Mouse (Mus musculus) heart, embryonic 16.5 days (tissue): ENCODE data around the gene Gm43738. TPM values are rescaled to one million over a fixed set of nuclear protein-coding genes. Genes with fewer than 3 reads are reported as not detected.

Experiments
- ATAC-seq: fragments of 200-750 bp; cut with Nextera tagmentation; replicated peaks from 2 replicates; pipeline ENCODE4 v1.8.0; 2017; ENCODE audit warnings: moderate number of reproducible peaks; ENCODE audit not compliant: insufficient read depth, low FRiP score; ENCODE audit errors: extremely low read depth
- H3K27ac ChIP-seq: fragments of 300-500 bp; sonication (generic); 2 replicates; pipeline ENCODE4 v1.5.1; 2014; ENCODE audit warnings: mild to moderate bottlenecking, low read length, control low read depth, moderate library complexity
- H3K27me3 ChIP-seq: fragments of 300-500 bp; sonication (generic); 2 replicates; pipeline ENCODE4 v1.6.1; 2014; ENCODE audit warnings: low read length, mixed read lengths; ENCODE audit not compliant: control insufficient read depth, insufficient read depth
- H3K36me3 ChIP-seq: fragments of 300-500 bp; sonication (generic); 2 replicates; pipeline ENCODE4 v1.6.1; 2014; ENCODE audit not compliant: control insufficient read depth, insufficient read depth
- H3K4me1 ChIP-seq: fragments of 300-500 bp; sonication (generic); 2 replicates; pipeline ENCODE4 v1.6.1; 2014; ENCODE audit warnings: low read length, mixed read lengths; ENCODE audit not compliant: control insufficient read depth, insufficient read depth
- H3K4me2 ChIP-seq: fragments of 300-500 bp; sonication (generic); 2 replicates; pipeline ENCODE4 v1.6.1; 2014; ENCODE audit warnings: low read depth, mild to moderate bottlenecking, control low read depth, low read length
- H3K4me3 ChIP-seq: fragments of 300-500 bp; sonication (generic); 2 replicates; pipeline ENCODE4 v1.5.1; 2014; ENCODE audit warnings: mild to moderate bottlenecking, control low read depth, low read length
- H3K9ac ChIP-seq: fragments of 300-500 bp; sonication (generic); 2 replicates; pipeline ENCODE4 v1.6.1; 2014; ENCODE audit warnings: low read length, control low read depth
- H3K9me3 ChIP-seq: fragments of 300-500 bp; sonication (generic); replicated peaks from 2 replicates; pipeline ENCODE4 v1.6.1; 2016; ENCODE audit warnings: low read length; ENCODE audit not compliant: control insufficient read depth
- WGBS: fragments of 180-500 bp; shearing (Covaris S2); extraction: QIAGEN DNeasy Blood & Tissue Kit; methylation state at CpG from one replicate; pipeline ENCODE4 v1.1.7; 2014; 5-methylcytosine and 5-hydroxymethylcytosine counted together
- polyA plus RNA-seq: library from polyadenylated mRNA; unstranded; fragments of >200 nt; fragmentation: Nextera tagmentation; extraction: Ambion mirVana; gene quantifications from 2 replicates; pipeline ENCODE4 v1.2.1, GENCODE M21; 2015

Gene Gm43738
- polyA plus RNA-seq, 1 experiment from 2014 or later = not detected

- H3K9me3 ChIP-seq = no peaks in the 10 kb centered on the region
- H3K4me2 ChIP-seq = no peak overlapping the region
- H3K4me1 ChIP-seq = no peaks in the 10 kb centered on the region
- no peak for ATAC-seq
- WGBS = 54% methylated on average over 1 of the region's 1 CpGs
- H3K36me3 ChIP-seq = no peaks in the 10 kb centered on the region
- H3K27ac ChIP-seq = no peak overlapping the region
- H3K9ac ChIP-seq = no peak overlapping the region
- no peaks in the 10 kb centered on the region for H3K27me3 ChIP-seq
- no peak overlapping the region for H3K4me3 ChIP-seq
Measured at GRCm38 (mm10) chr3:89108146-89108545, 7.2 kb upstream of the Gm43738 start.

GRCm38 (mm10) chr3:89107545-89107944 is 6.6 kb upstream of the Gm43738 start:
- ATAC-seq = no peak
- H3K9me3 ChIP-seq = no peaks in the 10 kb centered on the region
- H3K27me3 ChIP-seq = no peaks in the 10 kb centered on the region
- H3K36me3 ChIP-seq = no peaks in the 10 kb centered on the region
- H3K4me3 ChIP-seq = no peak overlapping the region
- no peak overlapping the region for H3K9ac ChIP-seq
- no peak overlapping the region for H3K27ac ChIP-seq
- no peaks in the 10 kb centered on the region for H3K4me1 ChIP-seq
- no peak overlapping the region for H3K4me2 ChIP-seq
- 59% methylated on average over 3 of the region's 3 CpGs for whole genome bisulfite sequencing

- Histone ChIP-seq H3K9me3 (no peaks in the 10 kb centered on the region), H3K36me3 (no peaks in the 10 kb centered on the region), H3K4me2 (no peak overlapping the region), H3K4me3 (no peak overlapping the region), H3K4me1 (peaks cover 4% of the 10 kb centered on the region; the same call in 1 of the 2 replicates), H3K27me3 (no peaks in the 10 kb centered on the region), H3K27ac (no peak overlapping the region), H3K9ac (no peak overlapping the region)
- ATAC-seq = no peak
Measured at GRCm38 (mm10) chr3:89106881-89107280, 6.0 kb upstream of the Gm43738 start.

GRCm38 (mm10) chr3:89103291-89103595 is 2.3 kb upstream of the Gm43738 start:
- no peaks in the 10 kb centered on the region for H3K27me3 ChIP-seq
- WGBS = 57% methylated on average over 4 of the region's 4 CpGs

GRCm38 (mm10) chr3:89102495-89103290 is 1.8 kb upstream of the Gm43738 start:
- H3K4me1 ChIP-seq = peaks cover 13% of the 10 kb centered on the region
- no peaks in the 10 kb centered on the region for H3K9me3 ChIP-seq
- no peak overlapping the region for H3K9ac ChIP-seq
- no peaks in the 10 kb centered on the region for H3K27me3 ChIP-seq
- peak overlapping the region; percentile 52; the same call in 1 of the 2 replicates for H3K27ac ChIP-seq
- 56% methylated on average over 12 of the region's 12 CpGs for WGBS
- H3K4me2 ChIP-seq = peak overlapping the region; percentile 61
- H3K36me3 ChIP-seq = no peaks in the 10 kb centered on the region; the same call in 1 of the 2 replicates
- H3K4me3 ChIP-seq = peak overlapping the region; percentile 66
- ATAC-seq = no peak

More at GRCm38 (mm10) chr3:89103291-89103595, 2.3 kb upstream of the Gm43738 start:
- Histone ChIP-seq H3K4me1 (peaks cover 13% of the 10 kb centered on the region), H3K9ac (no peak overlapping the region), H3K9me3 (no peaks in the 10 kb centered on the region), H3K4me3 (no peak overlapping the region), H3K4me2 (no peak overlapping the region), H3K36me3 (no peaks in the 10 kb centered on the region; the same call in 1 of the 2 replicates), H3K27ac (no peak overlapping the region)
- no peak for ATAC-seq

GRCm38 (mm10) chr3:89101812-89102494 is 1.1 kb upstream of the Gm43738 start, which contains the start of gene Fdps:
Gene Fdps, minus strand, starts transcription at chr3:89101959.
- peak; percentile 99 for ATAC-seq
- H3K4me1 ChIP-seq = peaks cover 13% of the 10 kb centered on the region
- under 1% methylated on average over 26 of the region's 26 CpGs for WGBS
- H3K4me3 ChIP-seq = peak within 1 kb of the TSS; percentile 66
- H3K27ac ChIP-seq = peak within 1 kb of the TSS; percentile 52; the same call in 1 of the 2 replicates
- H3K27me3 ChIP-seq = no peaks in the 10 kb centered on the region
- H3K36me3 ChIP-seq = no peaks in the 10 kb centered on the region; the same call in 1 of the 2 replicates
- H3K9ac ChIP-seq = peak within 1 kb of the TSS; percentile 64
- H3K4me2 ChIP-seq = peak within 1 kb of the TSS; percentile 70
- no peaks in the 10 kb centered on the region for H3K9me3 ChIP-seq

GRCm38 (mm10) chr3:89101459-89101811 is 536 bp upstream of the Gm43738 start:
- H3K4me1 ChIP-seq = peaks cover 13% of the 10 kb centered on the region
- ATAC-seq = no peak
- H3K4me2 ChIP-seq = peak overlapping the region; percentile 70
- no peaks in the 10 kb centered on the region for H3K27me3 ChIP-seq
- peak overlapping the region; percentile 66 for H3K4me3 ChIP-seq
- no peak overlapping the region for H3K27ac ChIP-seq
- no peaks in the 10 kb centered on the region; the same call in 1 of the 2 replicates for H3K36me3 ChIP-seq
- H3K9me3 ChIP-seq = no peaks in the 10 kb centered on the region
- peak overlapping the region; percentile 64 for H3K9ac ChIP-seq
- WGBS = 0% methylated on average over 19 of the region's 19 CpGs

- peaks cover 10% of the 10 kb centered on the region; the same call in 1 of the 2 replicates for H3K4me1 ChIP-seq
- no peaks in the 10 kb centered on the region for H3K9me3 ChIP-seq
- H3K27me3 ChIP-seq = peaks cover 11% of the 10 kb centered on the region
- H3K4me3 ChIP-seq = no peak overlapping the region
- no peak overlapping the region for H3K27ac ChIP-seq
- no peak overlapping the region for H3K9ac ChIP-seq
- no peak overlapping the region for H3K4me2 ChIP-seq
- peaks cover 5% of the 10 kb centered on the region; the same call in 1 of the 2 replicates for H3K36me3 ChIP-seq
- no peak for ATAC-seq
- WGBS = 85% methylated on average over 10 of the region's 10 CpGs
Measured at GRCm38 (mm10) chr3:89094021-89094420, 6.9 kb downstream of the Gm43738 start.

GRCm38 (mm10) chr3:89093175-89093574 is 7.7 kb downstream of the Gm43738 start, which contains the start of gene Rusc1:
Gene Rusc1, minus strand, starts transcription at chr3:89093311.
- Histone ChIP-seq H3K27ac (no peak within 1 kb of the TSS), H3K4me1 (peaks cover 12% of the 10 kb centered on the region; the same call in 1 of the 2 replicates), H3K9me3 (no peaks in the 10 kb centered on the region), H3K27me3 (peaks cover 13% of the 10 kb centered on the region), H3K4me3 (peak within 1 kb of the TSS; percentile 5; the same call in 1 of the 2 replicates), H3K4me2 (peak within 1 kb of the TSS; percentile 40), H3K36me3 (peaks cover 5% of the 10 kb centered on the region; the same call in 1 of the 2 replicates), H3K9ac (no peak within 1 kb of the TSS)
- 3% methylated on average over 18 of the region's 18 CpGs for WGBS
- ATAC-seq = 0 out of 2 replicates have a peak, but pooled peaks have one; percentile 18
